Mouse (Mus musculus): ENCODE data around the gene Ergic3. TPM values are rescaled to one million over a fixed set of nuclear protein-coding genes. Genes with fewer than 3 reads are reported as not detected.

Ergic3 gene
- polyA plus RNA-seq, 1 experiment from 2014 or later, result 448 TPM

DNA sequence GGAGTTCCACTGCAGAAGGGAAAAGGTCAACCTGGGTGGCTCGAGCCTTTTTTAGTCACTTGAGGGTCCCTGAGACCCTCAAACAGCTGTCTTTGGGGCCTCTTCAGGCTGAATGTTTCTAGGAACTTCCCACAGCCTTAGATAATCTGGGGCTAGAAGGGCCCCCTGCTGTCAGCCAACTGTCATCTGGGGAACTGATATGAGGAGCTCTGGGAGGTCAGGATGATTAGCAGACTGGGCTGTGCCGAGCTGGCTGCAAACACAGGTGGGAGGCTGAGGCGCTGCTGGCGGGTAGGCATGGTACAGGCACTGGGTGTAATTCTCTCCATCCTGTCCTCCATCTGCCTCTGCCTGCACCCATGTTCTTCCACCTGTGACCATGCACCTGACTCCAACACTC, 18.8 kb upstream of the Ergic3 start:
- Histone ChIP-seq H3K9ac (ENCODE audit: low read depth, low read length) (0 out of 2 replicates have a peak overlapping the region, but pooled peaks have one; percentile 6), H3K4me2 (ENCODE audit: low read length) (no peak overlapping the region), H3K4me1 (ENCODE audit: control insufficient read depth, insufficient read depth, low read length) (no peaks in the 10 kb centered on the region), H3K9me3 (replicated peaks; ENCODE audit: control insufficient read depth, low read length, poor library complexity, severe bottlenecking) (no peaks in the 10 kb centered on the region), H3K27me3 (ENCODE audit: control insufficient read depth, insufficient read depth, low read depth, low read length) (no peaks in the 10 kb centered on the region), H3K27ac (ENCODE audit: low read length) (no peak overlapping the region), H3K4me3 (ENCODE audit: low read depth, low read length) (no peak overlapping the region), H3K36me3 (ENCODE audit: control insufficient read depth, insufficient read depth, low read length) (peaks cover 74% of the 10 kb centered on the region)
- no peak for ATAC-seq
- WGBS, result 72% methylated on average over 4 of the region's 4 CpGs

DNA sequence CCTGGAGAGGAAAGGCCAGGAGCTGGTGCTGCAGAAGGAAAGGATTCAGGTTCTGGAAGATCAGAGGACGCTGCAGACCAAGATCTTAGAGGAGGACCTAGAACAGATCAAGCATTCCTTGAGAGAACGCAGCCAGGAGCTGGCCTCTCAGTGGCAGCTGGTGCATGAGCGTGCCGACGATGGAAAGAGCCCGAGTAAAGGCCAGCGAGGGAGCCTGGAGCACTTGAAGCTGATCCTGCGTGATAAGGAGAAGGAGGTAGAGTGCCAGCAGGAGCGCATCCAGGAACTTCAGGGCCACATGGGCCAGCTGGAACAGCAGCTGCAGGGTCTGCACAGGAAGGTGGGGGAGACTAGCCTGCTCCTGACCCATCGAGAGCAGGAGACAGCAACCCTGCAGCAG, 16.7 kb upstream of the Ergic3 start:
- WGBS, result 95% methylated on average over 10 of the region's 10 CpGs
- H3K36me3 ChIP-seq (ENCODE audit: control insufficient read depth, insufficient read depth, low read length), result peaks cover 73% of the 10 kb centered on the region
- H3K9me3 ChIP-seq (replicated peaks; ENCODE audit: control insufficient read depth, low read length, poor library complexity, severe bottlenecking), result no peaks in the 10 kb centered on the region
- no peak overlapping the region for H3K4me3 ChIP-seq (ENCODE audit: low read depth, low read length)
- no peaks in the 10 kb centered on the region for H3K27me3 ChIP-seq (ENCODE audit: control insufficient read depth, insufficient read depth, low read depth, low read length)
- no peaks in the 10 kb centered on the region for H3K4me1 ChIP-seq (ENCODE audit: control insufficient read depth, insufficient read depth, low read length)
- H3K27ac ChIP-seq (ENCODE audit: low read length), result no peak overlapping the region
- H3K9ac ChIP-seq (ENCODE audit: low read depth, low read length), result no peak overlapping the region
- H3K4me2 ChIP-seq (ENCODE audit: low read length), result no peak overlapping the region
- no peak for ATAC-seq

DNA sequence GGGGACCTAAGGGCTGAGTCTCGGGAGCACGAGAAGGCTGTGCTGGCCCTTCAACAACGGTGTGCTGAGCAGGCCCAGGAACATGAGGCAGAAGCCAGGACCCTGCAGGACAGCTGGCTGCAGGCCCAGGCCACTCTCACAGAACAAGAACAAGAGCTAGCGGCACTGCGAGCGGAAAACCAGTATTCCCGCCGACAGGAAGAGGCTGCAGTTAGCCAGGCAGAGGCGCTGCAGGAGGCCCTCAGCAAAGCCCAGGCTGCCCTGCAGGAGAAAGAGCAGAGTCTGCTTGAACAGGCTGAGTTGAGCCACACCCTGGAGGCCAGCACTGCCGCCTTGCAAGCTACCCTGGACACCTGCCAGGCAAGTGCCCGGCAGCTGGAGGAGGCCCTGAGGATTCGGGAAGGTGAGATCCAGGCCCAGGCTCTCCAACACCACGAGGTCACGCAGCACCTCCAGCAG, 16.0 kb upstream of the Ergic3 start:
- no peak overlapping the region for H3K4me3 ChIP-seq (ENCODE audit: low read depth, low read length)
- H3K4me1 ChIP-seq (ENCODE audit: control insufficient read depth, insufficient read depth, low read length), result no peaks in the 10 kb centered on the region
- no peaks in the 10 kb centered on the region for H3K9me3 ChIP-seq (replicated peaks; ENCODE audit: control insufficient read depth, low read length, poor library complexity, severe bottlenecking)
- H3K36me3 ChIP-seq (ENCODE audit: control insufficient read depth, insufficient read depth, low read length), result peaks cover 73% of the 10 kb centered on the region
- no peak for ATAC-seq
- H3K4me2 ChIP-seq (ENCODE audit: low read length), result no peak overlapping the region
- no peak overlapping the region for H3K9ac ChIP-seq (ENCODE audit: low read depth, low read length)
- no peak overlapping the region for H3K27ac ChIP-seq (ENCODE audit: low read length)
- 82% methylated on average over 14 of the region's 14 CpGs for WGBS
- H3K27me3 ChIP-seq (ENCODE audit: control insufficient read depth, insufficient read depth, low read depth, low read length), result no peaks in the 10 kb centered on the region

DNA sequence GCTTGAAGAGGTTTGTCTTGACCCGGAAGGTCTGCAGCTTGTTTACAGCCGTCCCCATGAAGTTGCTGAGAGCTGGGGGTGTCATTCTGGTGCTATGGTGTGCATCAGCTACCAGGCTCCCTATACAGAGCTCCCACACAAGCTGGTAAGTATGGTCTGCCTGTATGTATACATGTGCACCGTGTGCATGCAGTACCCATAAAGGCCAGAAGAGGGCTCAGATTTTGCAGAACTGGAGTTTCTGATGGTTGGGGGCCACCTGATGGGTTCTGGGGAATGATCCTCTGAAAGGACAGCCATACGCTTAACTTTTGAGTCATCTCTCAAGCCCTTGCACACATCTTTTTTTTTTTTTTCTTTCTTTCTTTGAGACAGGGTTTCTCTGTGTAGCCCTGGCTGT, 2.5 kb upstream of the Ergic3 start:
- H3K4me1 ChIP-seq (ENCODE audit: control insufficient read depth, insufficient read depth, low read length), result peaks cover 9% of the 10 kb centered on the region
- 90% methylated on average over 4 of the region's 4 CpGs for WGBS
- H3K9me3 ChIP-seq (replicated peaks; ENCODE audit: control insufficient read depth, low read length, poor library complexity, severe bottlenecking), result no peaks in the 10 kb centered on the region
- no peak overlapping the region for H3K4me3 ChIP-seq (ENCODE audit: low read depth, low read length)
- peaks cover 3% of the 10 kb centered on the region for H3K36me3 ChIP-seq (ENCODE audit: control insufficient read depth, insufficient read depth, low read length)
- H3K4me2 ChIP-seq (ENCODE audit: low read length), result no peak overlapping the region
- no peak overlapping the region for H3K9ac ChIP-seq (ENCODE audit: low read depth, low read length)
- no peak for ATAC-seq
- no peaks in the 10 kb centered on the region for H3K27me3 ChIP-seq (ENCODE audit: control insufficient read depth, insufficient read depth, low read depth, low read length)
- no peak overlapping the region for H3K27ac ChIP-seq (ENCODE audit: low read length)

- H3K4me2 ChIP-seq (ENCODE audit: low read length), result no peak overlapping the region
- peaks cover 54% of the 10 kb centered on the region for H3K36me3 ChIP-seq (ENCODE audit: control insufficient read depth, insufficient read depth, low read length)
- H3K4me3 ChIP-seq (ENCODE audit: low read depth, low read length), result no peak overlapping the region
- no peaks in the 10 kb centered on the region for H3K9me3 ChIP-seq (replicated peaks; ENCODE audit: control insufficient read depth, low read length, poor library complexity, severe bottlenecking)
- 92% methylated on average over 3 of the region's 3 CpGs for WGBS
- H3K27me3 ChIP-seq (ENCODE audit: control insufficient read depth, insufficient read depth, low read depth, low read length), result no peaks in the 10 kb centered on the region
- H3K4me1 ChIP-seq (ENCODE audit: control insufficient read depth, insufficient read depth, low read length), result no peaks in the 10 kb centered on the region
- no peak overlapping the region for H3K9ac ChIP-seq (ENCODE audit: low read depth, low read length)
- H3K27ac ChIP-seq (ENCODE audit: low read length), result no peak overlapping the region
- no peak for ATAC-seq
Measured at GRCm38 (mm10) chr2:156018106-156018505, 10.3 kb downstream of the Ergic3 start.

DNA sequence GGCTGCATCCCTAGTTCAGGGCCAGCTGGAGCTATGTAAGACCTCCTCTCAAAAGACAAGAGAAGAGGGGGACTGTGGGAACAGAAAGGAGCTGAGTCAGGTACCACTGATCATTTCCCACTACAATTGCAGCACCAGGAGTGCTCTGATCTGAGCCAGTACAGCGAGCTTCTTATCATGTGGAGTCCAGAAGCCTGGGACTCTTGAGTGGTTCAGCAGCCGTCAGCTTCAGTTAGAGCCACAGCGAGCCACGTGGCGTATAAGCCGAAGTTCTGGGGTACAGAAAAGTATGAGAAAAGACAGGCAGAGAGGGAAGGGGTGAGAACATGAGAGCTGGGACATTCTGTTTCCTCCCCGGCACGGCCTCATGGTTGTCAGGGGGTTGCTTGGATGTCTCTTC, 13.4 kb downstream of the Ergic3 start:
- no peak overlapping the region for H3K4me3 ChIP-seq (ENCODE audit: low read depth, low read length)
- H3K4me1 ChIP-seq (ENCODE audit: control insufficient read depth, insufficient read depth, low read length), result no peaks in the 10 kb centered on the region
- no peaks in the 10 kb centered on the region for H3K9me3 ChIP-seq (replicated peaks; ENCODE audit: control insufficient read depth, low read length, poor library complexity, severe bottlenecking)
- 92% methylated on average over 8 of the region's 8 CpGs for whole genome bisulfite sequencing
- H3K27ac ChIP-seq (ENCODE audit: low read length), result no peak overlapping the region
- no peaks in the 10 kb centered on the region for H3K27me3 ChIP-seq (ENCODE audit: control insufficient read depth, insufficient read depth, low read depth, low read length)
- peaks cover 23% of the 10 kb centered on the region for H3K36me3 ChIP-seq (ENCODE audit: control insufficient read depth, insufficient read depth, low read length)
- H3K4me2 ChIP-seq (ENCODE audit: low read length), result no peak overlapping the region
- no peak for ATAC-seq
- no peak overlapping the region for H3K9ac ChIP-seq (ENCODE audit: low read depth, low read length)

- Histone ChIP-seq H3K4me2 (ENCODE audit: low read length) (no peak overlapping the region), H3K9me3 (replicated peaks; ENCODE audit: control insufficient read depth, low read length, poor library complexity, severe bottlenecking) (no peaks in the 10 kb centered on the region), H3K4me3 (ENCODE audit: low read depth, low read length) (no peak overlapping the region), H3K36me3 (ENCODE audit: control insufficient read depth, insufficient read depth, low read length) (peaks cover 19% of the 10 kb centered on the region), H3K27me3 (ENCODE audit: control insufficient read depth, insufficient read depth, low read depth, low read length) (no peaks in the 10 kb centered on the region), H3K9ac (ENCODE audit: low read depth, low read length) (no peak overlapping the region), H3K4me1 (ENCODE audit: control insufficient read depth, insufficient read depth, low read length) (no peaks in the 10 kb centered on the region), H3K27ac (ENCODE audit: low read length) (no peak overlapping the region)
- WGBS, result 95% methylated on average over 2 of the region's 2 CpGs
- ATAC-seq, result no peak
Measured at GRCm38 (mm10) chr2:156021765-156022164, 13.9 kb downstream of the Ergic3 start.

GRCm38 (mm10) chr2:156025482-156025881, 17.6 kb downstream of the Ergic3 start:
- Histone ChIP-seq H3K4me2 (ENCODE audit: low read length) (no peak overlapping the region), H3K4me1 (ENCODE audit: control insufficient read depth, insufficient read depth, low read length) (no peaks in the 10 kb centered on the region), H3K27me3 (ENCODE audit: control insufficient read depth, insufficient read depth, low read depth, low read length) (no peaks in the 10 kb centered on the region), H3K4me3 (ENCODE audit: low read depth, low read length) (no peak overlapping the region), H3K27ac (ENCODE audit: low read length) (no peak overlapping the region), H3K36me3 (ENCODE audit: control insufficient read depth, insufficient read depth, low read length) (no peaks in the 10 kb centered on the region), H3K9ac (ENCODE audit: low read depth, low read length) (no peak overlapping the region), H3K9me3 (replicated peaks; ENCODE audit: control insufficient read depth, low read length, poor library complexity, severe bottlenecking) (no peaks in the 10 kb centered on the region)
- no peak for ATAC-seq

- Histone ChIP-seq H3K27me3 (ENCODE audit: control insufficient read depth, insufficient read depth, low read depth, low read length) (no peaks in the 10 kb centered on the region), H3K36me3 (ENCODE audit: control insufficient read depth, insufficient read depth, low read length) (no peaks in the 10 kb centered on the region), H3K27ac (ENCODE audit: low read length) (no peak overlapping the region), H3K9me3 (replicated peaks; ENCODE audit: control insufficient read depth, low read length, poor library complexity, severe bottlenecking) (no peaks in the 10 kb centered on the region), H3K4me2 (ENCODE audit: low read length) (no peak overlapping the region), H3K4me1 (ENCODE audit: control insufficient read depth, insufficient read depth, low read length) (no peaks in the 10 kb centered on the region), H3K9ac (ENCODE audit: low read depth, low read length) (no peak overlapping the region), H3K4me3 (ENCODE audit: low read depth, low read length) (no peak overlapping the region)
- 91% methylated on average over 3 of the region's 3 CpGs for WGBS
- no peak for ATAC-seq
Measured at GRCm38 (mm10) chr2:156039390-156039789, 31.5 kb downstream of the Ergic3 start.

DNA sequence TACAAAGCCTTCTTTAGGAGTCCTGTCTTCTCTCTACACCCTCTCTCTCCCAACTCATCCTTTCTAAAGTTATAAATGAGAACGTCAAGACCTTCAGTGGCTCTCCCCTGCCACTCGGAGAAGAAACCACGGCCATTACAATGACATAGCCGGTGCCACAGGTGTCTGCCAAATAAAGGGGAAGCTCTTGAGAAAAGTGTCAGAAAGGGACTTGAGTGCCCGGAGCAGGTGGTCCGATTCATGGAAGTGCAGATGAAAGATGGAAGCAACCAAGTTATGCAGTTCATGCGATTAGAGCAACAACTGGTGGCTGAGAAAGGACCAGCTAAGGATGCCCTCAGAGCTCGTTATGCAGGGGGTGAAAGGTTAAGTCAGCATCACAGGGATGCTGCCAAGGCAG, 35.1 kb downstream of the Ergic3 start:
- no peaks in the 10 kb centered on the region for H3K36me3 ChIP-seq (ENCODE audit: control insufficient read depth, insufficient read depth, low read length)
- H3K27me3 ChIP-seq (ENCODE audit: control insufficient read depth, insufficient read depth, low read depth, low read length), result no peaks in the 10 kb centered on the region
- H3K4me2 ChIP-seq (ENCODE audit: low read length), result no peak overlapping the region
- H3K9me3 ChIP-seq (replicated peaks; ENCODE audit: control insufficient read depth, low read length, poor library complexity, severe bottlenecking), result no peaks in the 10 kb centered on the region
- H3K27ac ChIP-seq (ENCODE audit: low read length), result no peak overlapping the region
- ATAC-seq, result no peak
- no peak overlapping the region for H3K9ac ChIP-seq (ENCODE audit: low read depth, low read length)
- H3K4me3 ChIP-seq (ENCODE audit: low read depth, low read length), result no peak overlapping the region
- H3K4me1 ChIP-seq (ENCODE audit: control insufficient read depth, insufficient read depth, low read length), result no peaks in the 10 kb centered on the region
- 78% methylated on average over 8 of the region's 8 CpGs for WGBS
